Mouse (Mus musculus) limb, embryonic 11.5 days (tissue): ENCODE measurements around the gene Nudt13. TPM values are rescaled to one million over a fixed set of nuclear protein-coding genes. Genes with fewer than 3 reads are reported as not detected.

Experiments used
- ATAC-seq: fragments of 200-750 bp; cut with Nextera tagmentation; 2 replicates; pipeline ENCODE4 v1.8.0; 2017; ENCODE audit warnings: low read depth; ENCODE audit not compliant: insufficient number of reproducible peaks, low FRiP score, low TSS enrichment
- DNase-seq: peaks from one replicate; pipeline ENCODE4 v3.0.0-alpha.2; 2015; ENCODE audit warnings: low spot score
- H3K27ac ChIP-seq: fragments of 300-500 bp; sonication (generic); replicated peaks from 2 replicates; pipeline ENCODE4 v1.5.1; 2014; ENCODE audit warnings: low read depth, mild to moderate bottlenecking, low read length
- H3K27me3 ChIP-seq: fragments of 300-500 bp; sonication (generic); 2 replicates; pipeline ENCODE4 v1.6.1; 2014; ENCODE audit warnings: mild to moderate bottlenecking, low read length, mixed read lengths; ENCODE audit not compliant: control insufficient read depth, insufficient read depth
- H3K36me3 ChIP-seq: fragments of 300-500 bp; sonication (generic); 2 replicates; pipeline ENCODE4 v1.6.1; 2014; ENCODE audit warnings: mild to moderate bottlenecking, low read length, moderate library complexity, mixed read lengths; ENCODE audit not compliant: control insufficient read depth, insufficient read depth
- H3K4me1 ChIP-seq: fragments of 300-500 bp; sonication (generic); 2 replicates; pipeline ENCODE4 v1.6.1; 2014; ENCODE audit warnings: low read length, mixed read lengths; ENCODE audit not compliant: control insufficient read depth, insufficient read depth
- H3K4me2 ChIP-seq: fragments of 300-500 bp; sonication (generic); 2 replicates; pipeline ENCODE4 v1.6.1; 2014; ENCODE audit warnings: low read depth, mild to moderate bottlenecking, moderate library complexity; ENCODE audit not compliant: severe bottlenecking
- H3K4me3 ChIP-seq: fragments of 300-500 bp; sonication (generic); 2 replicates; pipeline ENCODE4 v1.5.1; 2014; ENCODE audit warnings: low read depth, low read length
- H3K9ac ChIP-seq: fragments of 300-500 bp; sonication (generic); 2 replicates; pipeline ENCODE4 v1.6.1; 2014; ENCODE audit warnings: mild to moderate bottlenecking, low read length
- H3K9me3 ChIP-seq: fragments of 300-500 bp; sonication (generic); 2 replicates; pipeline ENCODE4 v1.6.1; 2016; ENCODE audit warnings: low read length; ENCODE audit not compliant: control insufficient read depth
- WGBS: fragments of 180-500 bp; shearing (Covaris S2); extraction: QIAGEN DNeasy Blood & Tissue Kit; methylation state at CpG from one replicate; pipeline ENCODE4 v1.1.7; 2014; 5-methylcytosine and 5-hydroxymethylcytosine counted together
- polyA plus RNA-seq: library from polyadenylated mRNA; unstranded; fragments of >200 nt; fragmentation: Nextera tagmentation; extraction: Ambion mirVana; gene quantifications from 2 replicates; pipeline ENCODE4 v1.2.1, GENCODE M21; 2014

Gene Nudt13
- 9.9 and 13.8 TPM in 2 replicates for polyA plus RNA-seq

GRCm38 (mm10) chr14:20294117-20294892, at the start of gene Nudt13:
TSS of gene Nudt13 (plus strand) at chr14:20294697.
- H3K27me3 ChIP-seq = no peaks in the 10 kb centered on the region
- H3K4me3 ChIP-seq = peak within 1 kb of the TSS; percentile 39
- H3K27ac ChIP-seq = no peak within 1 kb of the TSS
- ATAC-seq (peak; percentile 93), DNase-seq (peak; percentile 79)
- peak within 1 kb of the TSS; percentile 39; the same call in 1 of the 2 replicates for H3K4me2 ChIP-seq
- H3K9ac ChIP-seq = no peak within 1 kb of the TSS
- no peaks in the 10 kb centered on the region for H3K4me1 ChIP-seq
- 23% methylated on average over 14 of the region's 14 CpGs for WGBS
- H3K9me3 ChIP-seq = no peaks in the 10 kb centered on the region
- no peaks in the 10 kb centered on the region for H3K36me3 ChIP-seq

GRCm38 (mm10) chr14:20245318-20245717, 49.2 kb upstream of the Nudt13 start:
- DNase-seq (no peak), ATAC-seq (no peak)

GRCm38 (mm10) chr14:20245861-20246260, 48.6 kb upstream of the Nudt13 start:
- DNase-seq = no peak
- H3K9me3 ChIP-seq = no peaks in the 10 kb centered on the region
- no peak overlapping the region for H3K9ac ChIP-seq
- H3K36me3 ChIP-seq = no peaks in the 10 kb centered on the region
- WGBS = 82% methylated on average over 5 of the region's 5 CpGs
- no peak overlapping the region for H3K4me3 ChIP-seq
- no peaks in the 10 kb centered on the region for H3K4me1 ChIP-seq
- ATAC-seq = no peak
- no peaks in the 10 kb centered on the region for H3K27me3 ChIP-seq
- H3K27ac ChIP-seq = no peak overlapping the region
- H3K4me2 ChIP-seq = no peak overlapping the region

More at GRCm38 (mm10) chr14:20245318-20245717, 49.2 kb upstream of the Nudt13 start:
- Histone ChIP-seq H3K9me3 (no peaks in the 10 kb centered on the region), H3K36me3 (no peaks in the 10 kb centered on the region), H3K27ac (no peak overlapping the region), H3K4me2 (no peak overlapping the region), H3K27me3 (no peaks in the 10 kb centered on the region), H3K4me3 (no peak overlapping the region), H3K4me1 (no peaks in the 10 kb centered on the region), H3K9ac (no peak overlapping the region)
- 75% methylated on average over 2 of the region's 2 CpGs for WGBS

GRCm38 (mm10) chr14:20246811-20247266, 47.7 kb upstream of the Nudt13 start:
- no peak for ATAC-seq
- DNase-seq = no peak
- Histone ChIP-seq H3K4me2 (no peak overlapping the region), H3K4me3 (no peak overlapping the region), H3K9me3 (no peaks in the 10 kb centered on the region), H3K27me3 (no peaks in the 10 kb centered on the region), H3K9ac (no peak overlapping the region), H3K4me1 (no peaks in the 10 kb centered on the region), H3K27ac (no peak overlapping the region), H3K36me3 (no peaks in the 10 kb centered on the region)
- WGBS = 71% methylated on average over 11 of the region's 11 CpGs

- Histone ChIP-seq H3K4me1 (no peaks in the 10 kb centered on the region), H3K9ac (no peak overlapping the region), H3K4me2 (no peak overlapping the region), H3K36me3 (no peaks in the 10 kb centered on the region), H3K4me3 (no peak overlapping the region), H3K27me3 (no peaks in the 10 kb centered on the region), H3K9me3 (no peaks in the 10 kb centered on the region), H3K27ac (no peak overlapping the region)
- DNase-seq (no peak), ATAC-seq (no peak)
- WGBS = 85% methylated on average over 3 of the region's 3 CpGs
Measured at GRCm38 (mm10) chr14:20248001-20248400, 46.5 kb upstream of the Nudt13 start.

GRCm38 (mm10) chr14:20250237-20251171, 44.0 kb upstream of the Nudt13 start:
- ATAC-seq = no peak
- WGBS = 80% methylated on average over 14 of the region's 14 CpGs
- H3K27ac ChIP-seq = no peak overlapping the region

GRCm38 (mm10) chr14:20258185-20259113, 36.0 kb upstream of the Nudt13 start:
- Histone ChIP-seq H3K4me3 (no peak overlapping the region), H3K27me3 (no peaks in the 10 kb centered on the region), H3K9ac (no peak overlapping the region), H3K36me3 (no peaks in the 10 kb centered on the region), H3K27ac (no peak overlapping the region), H3K4me1 (no peaks in the 10 kb centered on the region), H3K9me3 (no peaks in the 10 kb centered on the region), H3K4me2 (no peak overlapping the region)
- DNase-seq (peak; percentile 90), ATAC-seq (no peak)
- WGBS = 59% methylated on average over 8 of the region's 8 CpGs

More at GRCm38 (mm10) chr14:20250237-20251171, 44.0 kb upstream of the Nudt13 start:
- H3K4me1 ChIP-seq = no peaks in the 10 kb centered on the region
- H3K9me3 ChIP-seq = no peaks in the 10 kb centered on the region
- no peak overlapping the region for H3K9ac ChIP-seq
- no peak for DNase-seq
- no peaks in the 10 kb centered on the region for H3K36me3 ChIP-seq
- no peak overlapping the region for H3K4me3 ChIP-seq
- no peak overlapping the region for H3K4me2 ChIP-seq
- H3K27me3 ChIP-seq = no peaks in the 10 kb centered on the region
